Mouse (Mus musculus) liver, embryonic 11.5 days (tissue): Measurements from ENCODE around the gene Polr2l. TPM values are rescaled to one million over a fixed set of nuclear protein-coding genes. Genes with fewer than 3 reads are reported as not detected.

ENCODE experiments used
- ATAC-seq: fragments of 200-750 bp; cut with Nextera tagmentation; replicated peaks from 2 replicates; pipeline ENCODE4 v1.8.0; 2017; ENCODE audit warnings: moderate number of reproducible peaks, mild to moderate bottlenecking, moderate TSS enrichment, moderate library complexity; ENCODE audit not compliant: low FRiP score
- DNase-seq: peaks from one replicate; pipeline ENCODE4 v3.0.0-alpha.2; 2017; ENCODE audit warnings: low spot score
- H3K27ac ChIP-seq: fragments of 300-500 bp; sonication (generic); 2 replicates; pipeline ENCODE4 v1.5.1; 2014; ENCODE audit warnings: mild to moderate bottlenecking, low read depth, low read length, control low read depth
- H3K27me3 ChIP-seq: fragments of 300-500 bp; sonication (generic); replicated peaks from 2 replicates; pipeline ENCODE4 v1.6.1; 2014; ENCODE audit warnings: low read length, mixed read lengths; ENCODE audit not compliant: control insufficient read depth, insufficient read depth
- H3K36me3 ChIP-seq: fragments of 300-500 bp; sonication (generic); 2 replicates; pipeline ENCODE4 v1.6.1; 2014; ENCODE audit warnings: mild to moderate bottlenecking, low read length, moderate library complexity, mixed read lengths; ENCODE audit not compliant: control insufficient read depth, insufficient read depth
- H3K4me1 ChIP-seq: fragments of 300-500 bp; sonication (generic); replicated peaks from 2 replicates; pipeline ENCODE4 v1.6.1; 2014; ENCODE audit warnings: low read length, mixed read lengths; ENCODE audit not compliant: control insufficient read depth, insufficient read depth
- H3K4me2 ChIP-seq: fragments of 300-500 bp; sonication (generic); 2 replicates; pipeline ENCODE4 v1.6.1; 2014; ENCODE audit warnings: mild to moderate bottlenecking, control low read depth, moderate library complexity
- H3K4me3 ChIP-seq: fragments of 300-500 bp; sonication (generic); 2 replicates; pipeline ENCODE4 v1.5.1; 2014; ENCODE audit warnings: low read depth, low read length, control low read depth
- H3K9ac ChIP-seq: fragments of 300-500 bp; sonication (generic); 2 replicates; pipeline ENCODE4 v1.6.1; 2014; ENCODE audit warnings: low read depth, low read length, control low read depth
- H3K9me3 ChIP-seq: fragments of 300-500 bp; sonication (generic); 2 replicates; pipeline ENCODE4 v1.6.1; 2016; ENCODE audit warnings: low read length, inconsistent platforms, mixed read lengths; ENCODE audit not compliant: control insufficient read depth
- WGBS: fragments of 180-500 bp; shearing (Covaris S2); extraction: QIAGEN DNeasy Blood & Tissue Kit; methylation state at CpG from one replicate; pipeline ENCODE4 v1.1.7; 2014; 5-methylcytosine and 5-hydroxymethylcytosine counted together
- polyA plus RNA-seq: library from polyadenylated mRNA; unstranded; fragments of >200 nt; fragmentation: Nextera tagmentation; extraction: Ambion mirVana; gene quantifications from 2 replicates; pipeline ENCODE4 v1.2.1, GENCODE M21; 2014

Polr2l gene
- polyA plus RNA-seq = 95.3 and 104 TPM in 2 replicates

DNA sequence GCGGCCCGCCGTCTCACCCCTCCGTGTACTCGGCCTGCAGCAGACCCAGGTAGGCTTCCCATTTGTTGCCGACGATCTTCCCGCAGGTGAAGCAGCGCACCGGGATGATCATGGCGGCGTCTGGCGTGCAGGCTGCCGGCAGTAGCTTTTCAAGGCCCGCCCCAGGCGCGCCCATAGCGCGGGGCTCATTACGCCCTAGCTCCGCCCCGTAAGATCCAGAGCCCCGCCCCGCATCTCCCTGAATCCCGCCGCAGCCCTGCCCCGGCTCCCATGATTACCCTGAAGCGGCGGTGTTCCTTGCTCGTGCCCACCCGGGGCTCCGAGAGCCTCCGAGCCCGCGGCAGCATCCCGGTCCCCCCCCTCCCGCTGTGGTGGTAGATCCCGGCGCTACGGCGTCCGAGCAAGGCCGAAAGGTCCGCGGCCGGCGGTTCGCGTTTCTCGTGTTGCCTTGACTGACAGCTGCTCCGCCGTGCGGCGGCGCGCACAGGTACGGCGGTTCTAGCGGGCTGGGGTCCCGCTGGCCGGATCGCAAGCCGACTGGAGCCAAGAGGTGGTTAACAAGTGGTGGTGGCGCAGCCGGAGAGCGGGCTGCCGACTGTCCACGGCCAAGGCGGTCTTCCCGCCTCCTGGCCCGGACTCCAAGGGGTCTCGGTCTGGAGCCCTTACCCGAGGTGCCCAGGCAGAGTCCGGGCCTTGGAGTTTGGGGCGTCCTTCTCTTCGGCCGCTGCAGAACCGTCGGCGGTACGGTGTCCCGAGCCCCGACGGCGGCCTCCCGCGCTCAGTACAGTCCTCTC is at the start of gene Polr2l, which contains the start of gene Tspan4:
Gene Polr2l, minus strand, starts transcription at position 122 of the 794 bp plus-strand sequence.
Gene Tspan4, plus strand, starts transcription at position 230 of the 794 bp plus-strand sequence.
- Histone ChIP-seq H3K9me3 (no peaks in the 10 kb centered on the region), H3K36me3 (peaks cover 21% of the 10 kb centered on the region), H3K27ac (peak within 1 kb of the TSS; percentile 90), H3K4me2 (peak within 1 kb of the TSS; percentile 91), H3K4me3 (peak within 1 kb of the TSS; percentile 88), H3K4me1 (peaks cover 38% of the 10 kb centered on the region), H3K27me3 (no peaks in the 10 kb centered on the region), H3K9ac (peak within 1 kb of the TSS; percentile 85)
- DNase-seq (peak; percentile 93), ATAC-seq (peak; percentile 77)
- WGBS = under 1% methylated on average over 87 of the region's 87 CpGs

DNA sequence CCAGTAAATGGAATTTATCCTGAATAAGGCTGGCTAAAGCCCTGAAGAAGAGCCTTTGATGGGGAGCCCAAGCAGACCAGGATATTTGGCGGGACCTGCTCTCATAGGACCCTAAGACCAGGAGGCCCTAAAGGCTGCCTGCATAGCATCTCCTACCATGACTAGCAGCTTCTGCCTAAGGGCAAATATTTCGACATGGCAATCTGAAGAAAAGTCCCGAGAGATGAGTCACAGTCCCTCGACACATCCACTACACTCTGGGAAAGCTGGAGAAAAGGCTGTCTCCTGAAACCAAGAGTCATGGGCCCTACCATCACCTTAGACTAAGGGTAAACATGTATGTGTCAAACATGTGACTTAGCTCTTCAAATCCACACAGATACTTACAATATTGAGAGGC is 49.3 kb upstream of the Polr2l start:
- H3K9me3 ChIP-seq = no peaks in the 10 kb centered on the region
- no peak for ATAC-seq
- peaks cover 2% of the 10 kb centered on the region; the same call in 1 of the 2 replicates for H3K4me1 ChIP-seq
- H3K4me2 ChIP-seq = no peak overlapping the region
- no peak for DNase-seq
- H3K4me3 ChIP-seq = no peak overlapping the region
- H3K36me3 ChIP-seq = peaks cover 12% of the 10 kb centered on the region
- no peaks in the 10 kb centered on the region for H3K27me3 ChIP-seq
- H3K9ac ChIP-seq = no peak overlapping the region
- H3K27ac ChIP-seq = no peak overlapping the region
- WGBS = 87% methylated on average over 4 of the region's 4 CpGs

GRCm38 (mm10) chr7:141523007-141523406 is 48.1 kb upstream of the Polr2l start:
- DNase-seq (no peak), ATAC-seq (no peak)
- Histone ChIP-seq H3K27me3 (no peaks in the 10 kb centered on the region), H3K9ac (no peak overlapping the region), H3K4me1 (peaks cover 11% of the 10 kb centered on the region), H3K9me3 (no peaks in the 10 kb centered on the region), H3K36me3 (peaks cover 4% of the 10 kb centered on the region; the same call in 1 of the 2 replicates), H3K27ac (no peak overlapping the region), H3K4me2 (no peak overlapping the region), H3K4me3 (no peak overlapping the region)
- WGBS = 63% methylated on average over 4 of the region's 4 CpGs

DNA sequence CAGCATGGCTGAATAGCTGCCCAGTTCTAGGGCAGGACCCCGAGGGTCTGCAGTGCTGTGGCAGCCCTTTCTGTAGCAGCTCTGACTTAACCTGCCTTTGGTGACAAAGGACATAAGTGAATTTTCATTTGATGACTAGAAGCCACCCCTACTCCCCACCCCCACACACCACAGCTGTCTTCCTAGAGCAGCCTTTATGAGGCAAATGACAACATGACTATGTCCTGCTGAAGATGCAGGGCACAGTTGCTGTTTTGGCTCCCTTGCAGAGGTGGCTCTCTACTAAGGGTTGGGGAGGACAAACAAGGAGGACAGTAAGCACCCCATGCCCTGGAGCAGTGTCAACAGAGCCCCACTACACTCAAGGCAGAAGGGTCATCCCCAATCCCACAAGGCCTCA is 44.9 kb upstream of the Polr2l start:
- no peaks in the 10 kb centered on the region for H3K9me3 ChIP-seq
- no peak overlapping the region for H3K4me2 ChIP-seq
- H3K27ac ChIP-seq = no peak overlapping the region
- DNase-seq (no peak), ATAC-seq (no peak)
- peaks cover 13% of the 10 kb centered on the region for H3K4me1 ChIP-seq
- no peak overlapping the region for H3K4me3 ChIP-seq
- WGBS = 70% methylated on average over 1 of the region's 1 CpGs
- H3K36me3 ChIP-seq = peaks cover 3% of the 10 kb centered on the region; the same call in 1 of the 2 replicates
- H3K9ac ChIP-seq = no peak overlapping the region
- no peaks in the 10 kb centered on the region for H3K27me3 ChIP-seq

DNA sequence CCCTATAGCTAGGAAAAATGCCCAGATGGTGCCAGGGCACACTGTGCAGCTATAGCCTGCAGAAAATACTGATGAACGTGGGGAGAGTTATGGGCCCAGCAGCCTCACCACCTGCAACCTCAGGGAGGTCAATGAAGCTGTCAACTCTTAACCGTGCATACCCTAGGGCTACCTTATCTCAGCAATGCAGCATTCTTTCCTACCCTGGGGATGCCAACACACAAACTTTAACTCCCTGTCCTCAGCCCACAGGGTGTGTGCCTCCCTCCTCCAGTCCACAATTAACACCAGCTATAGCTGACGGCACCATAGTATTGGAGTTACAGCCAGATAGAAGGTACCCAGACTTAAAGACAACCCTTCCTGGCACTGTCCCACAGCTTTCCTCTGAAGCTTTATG is 44.0 kb upstream of the Polr2l start:
- H3K4me3 ChIP-seq = no peak overlapping the region
- H3K27ac ChIP-seq = no peak overlapping the region
- peak; percentile 88 for ATAC-seq
- WGBS = 43% methylated on average over 3 of the region's 3 CpGs
- H3K9ac ChIP-seq = no peak overlapping the region
- H3K4me1 ChIP-seq = peaks cover 13% of the 10 kb centered on the region
- no peak overlapping the region for H3K4me2 ChIP-seq
- H3K9me3 ChIP-seq = no peaks in the 10 kb centered on the region
- no peak for DNase-seq
- H3K27me3 ChIP-seq = no peaks in the 10 kb centered on the region
- H3K36me3 ChIP-seq = peaks cover 3% of the 10 kb centered on the region; the same call in 1 of the 2 replicates

DNA sequence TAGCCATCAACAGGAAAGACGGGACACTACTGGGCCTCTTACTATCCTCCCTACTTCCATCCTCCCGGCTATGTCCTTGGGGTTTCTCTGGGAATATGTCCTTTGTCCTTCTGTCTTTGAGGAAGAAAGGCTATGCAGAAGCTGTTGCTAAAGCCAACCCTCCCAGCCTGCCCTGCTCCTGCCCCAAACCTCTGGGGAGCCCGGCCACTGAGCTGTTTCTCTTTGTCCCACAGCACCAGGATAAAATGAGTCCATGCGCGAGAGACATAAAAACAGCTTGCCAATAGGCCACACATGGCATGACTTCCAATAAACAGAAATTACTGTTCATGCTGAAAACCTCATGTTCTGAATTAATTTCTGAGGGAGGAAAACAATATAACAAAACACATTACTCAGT is 43.4 kb upstream of the Polr2l start:
- Histone ChIP-seq H3K27ac (no peak overlapping the region), H3K4me3 (no peak overlapping the region), H3K4me1 (peaks cover 13% of the 10 kb centered on the region), H3K9ac (no peak overlapping the region), H3K9me3 (no peaks in the 10 kb centered on the region), H3K27me3 (no peaks in the 10 kb centered on the region), H3K36me3 (peaks cover 6% of the 10 kb centered on the region; the same call in 1 of the 2 replicates), H3K4me2 (no peak overlapping the region)
- DNase-seq (no peak), ATAC-seq (no peak)
- 88% methylated on average over 5 of the region's 5 CpGs for WGBS

GRCm38 (mm10) chr7:141517638-141518037 is 42.7 kb upstream of the Polr2l start:
- Histone ChIP-seq H3K9ac (0 out of 2 replicates have a peak overlapping the region, but pooled peaks have one; percentile 28), H3K4me2 (no peak overlapping the region), H3K27ac (no peak overlapping the region), H3K4me1 (peaks cover 13% of the 10 kb centered on the region), H3K4me3 (no peak overlapping the region), H3K27me3 (no peaks in the 10 kb centered on the region), H3K36me3 (peaks cover 6% of the 10 kb centered on the region; the same call in 1 of the 2 replicates), H3K9me3 (no peaks in the 10 kb centered on the region)
- 76% methylated on average over 4 of the region's 4 CpGs for WGBS
- no peak for DNase-seq
- ATAC-seq = peak; percentile 42; the same call in 1 of the 2 replicates

DNA sequence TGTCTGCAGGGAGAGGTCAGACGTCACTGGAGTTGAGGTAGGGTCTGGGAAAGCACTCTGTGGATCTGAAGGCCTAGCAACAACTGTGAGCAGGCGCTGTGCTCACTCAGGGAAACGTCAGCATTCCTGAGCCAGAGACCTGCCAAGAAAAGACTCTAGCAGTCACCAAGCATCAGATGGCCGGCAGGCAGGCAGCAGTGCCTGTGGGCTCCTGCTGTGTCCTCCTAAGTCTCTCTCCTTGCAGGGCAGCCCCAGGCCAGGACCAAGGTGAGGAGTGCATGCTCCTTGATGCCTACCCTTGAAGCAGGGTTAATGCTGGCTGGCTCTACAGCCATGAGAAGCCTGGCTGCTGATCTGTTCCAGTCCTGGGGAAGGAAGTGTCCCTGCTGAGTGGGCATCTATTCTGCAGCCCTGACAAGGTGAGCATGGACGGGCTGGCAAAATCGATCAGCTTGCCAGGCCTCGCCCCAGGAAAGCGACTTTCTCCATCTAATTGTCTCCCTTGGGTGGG is 35.8 kb upstream of the Polr2l start:
- no peak overlapping the region for H3K4me2 ChIP-seq
- H3K9ac ChIP-seq = no peak overlapping the region
- H3K27me3 ChIP-seq = no peaks in the 10 kb centered on the region
- ATAC-seq (no peak), DNase-seq (no peak)
- peaks cover 17% of the 10 kb centered on the region; the same call in 1 of the 2 replicates for H3K4me1 ChIP-seq
- H3K27ac ChIP-seq = no peak overlapping the region
- peaks cover 13% of the 10 kb centered on the region; the same call in 1 of the 2 replicates for H3K36me3 ChIP-seq
- WGBS = 76% methylated on average over 8 of the region's 8 CpGs
- H3K4me3 ChIP-seq = no peak overlapping the region
- H3K9me3 ChIP-seq = no peaks in the 10 kb centered on the region
